Mouse (Mus musculus) kidney, postnatal 36 days (tissue): ENCODE measurements around the gene Tcte3.
"Not testable (repeated sequence)": the region's sequence is repeated elsewhere in the genome, so short reads cannot be mapped to it uniquely, and the experiment has no call there.

ENCODE experiments used
- DNase-seq, 2 experiments: peaks; one replicate each; pipeline ENCODE4 v3.0.0; 2021 to 2022; ENCODE audit warnings: mixed read lengths in 2 of 2

Tcte3 gene

DNA sequence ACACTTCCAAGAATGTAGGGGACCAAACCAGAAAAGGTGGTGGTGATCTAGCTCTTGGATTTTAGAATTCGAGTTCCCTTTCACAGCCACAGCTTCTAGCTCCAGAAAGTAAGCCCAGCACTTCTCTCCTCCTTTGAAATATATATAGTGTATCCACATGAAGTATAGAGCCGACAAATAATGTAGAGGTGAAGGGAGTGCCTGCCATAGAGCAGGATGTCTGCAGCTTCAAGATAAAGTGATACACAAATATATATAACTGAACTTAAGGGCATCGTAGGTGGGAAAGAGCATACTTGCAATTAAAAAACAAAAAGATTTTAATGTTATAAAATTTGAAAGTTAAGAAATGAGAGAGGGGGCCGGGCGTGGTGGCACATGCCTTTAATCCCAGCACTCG, 15.8 kb downstream of the Tcte3 start:
- DNase-seq = not testable (repeated sequence)

DNA sequence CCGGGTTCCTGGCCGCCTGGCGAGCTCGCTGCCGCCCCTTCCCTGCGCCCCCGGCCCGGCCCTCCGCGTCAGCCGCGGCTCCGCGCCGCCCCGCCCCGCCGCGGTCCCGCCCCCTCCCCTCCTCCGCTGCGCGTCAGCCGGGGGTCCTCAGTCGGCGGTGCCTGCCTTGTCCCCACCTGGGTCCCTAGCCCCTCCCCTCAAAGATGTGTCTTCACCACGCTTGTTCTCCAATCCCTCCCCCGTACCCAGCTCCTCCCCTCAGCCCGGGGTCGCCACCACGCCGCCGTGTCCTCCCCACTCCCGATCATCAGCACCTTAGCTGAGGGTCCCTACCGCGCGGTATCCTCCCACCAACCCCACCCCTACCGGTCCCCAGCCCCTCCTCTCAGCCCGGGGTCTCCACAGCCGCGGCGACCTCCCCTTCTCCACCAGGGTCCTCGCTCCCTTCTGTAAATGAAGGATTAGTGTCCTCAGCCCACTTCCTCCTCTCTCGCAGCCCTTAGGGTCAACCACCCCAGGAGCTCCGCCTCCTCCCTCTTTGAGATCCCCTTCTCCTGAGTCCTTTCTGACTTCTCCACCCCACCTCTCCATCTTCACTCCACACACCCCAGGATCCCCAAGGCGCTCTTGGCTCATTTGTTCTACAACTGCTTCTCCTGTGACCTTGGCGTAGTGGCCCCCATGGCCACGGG, 16.6 kb downstream of the Tcte3 start:
- DNase-seq = not testable (repeated sequence)

DNA sequence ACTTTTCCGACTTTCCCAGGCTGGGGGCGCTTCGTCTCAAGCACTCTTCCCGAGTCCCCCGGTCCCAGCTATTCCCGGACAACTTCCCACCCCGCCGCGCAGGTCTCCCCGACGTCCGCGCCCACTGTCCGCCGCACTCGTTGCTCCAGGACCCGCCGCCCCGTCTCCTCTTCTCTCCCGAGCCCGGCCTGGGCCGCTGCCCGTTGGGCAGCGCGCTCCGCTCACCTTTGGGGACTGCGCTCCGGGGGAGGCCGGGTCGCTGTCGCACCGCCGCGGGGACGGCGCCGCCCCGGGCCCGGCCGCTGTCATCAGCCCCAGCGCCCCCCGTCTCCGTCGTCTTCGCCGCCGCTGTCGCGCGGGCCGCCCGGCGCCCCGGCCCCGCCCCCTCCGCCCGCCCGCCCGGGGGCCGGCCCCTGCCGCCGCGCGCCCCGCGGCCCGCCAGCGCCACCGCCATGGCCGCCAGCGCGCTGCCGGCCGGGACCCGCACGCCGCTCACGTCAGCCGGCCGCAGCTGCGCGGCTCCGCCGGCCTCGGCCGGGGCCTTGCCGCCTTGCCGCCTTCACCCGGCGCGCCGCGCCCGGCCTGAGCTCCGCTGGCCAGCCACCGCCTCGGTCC, 17.3 kb downstream of the Tcte3 start:
- not testable (repeated sequence) for DNase-seq

DNA sequence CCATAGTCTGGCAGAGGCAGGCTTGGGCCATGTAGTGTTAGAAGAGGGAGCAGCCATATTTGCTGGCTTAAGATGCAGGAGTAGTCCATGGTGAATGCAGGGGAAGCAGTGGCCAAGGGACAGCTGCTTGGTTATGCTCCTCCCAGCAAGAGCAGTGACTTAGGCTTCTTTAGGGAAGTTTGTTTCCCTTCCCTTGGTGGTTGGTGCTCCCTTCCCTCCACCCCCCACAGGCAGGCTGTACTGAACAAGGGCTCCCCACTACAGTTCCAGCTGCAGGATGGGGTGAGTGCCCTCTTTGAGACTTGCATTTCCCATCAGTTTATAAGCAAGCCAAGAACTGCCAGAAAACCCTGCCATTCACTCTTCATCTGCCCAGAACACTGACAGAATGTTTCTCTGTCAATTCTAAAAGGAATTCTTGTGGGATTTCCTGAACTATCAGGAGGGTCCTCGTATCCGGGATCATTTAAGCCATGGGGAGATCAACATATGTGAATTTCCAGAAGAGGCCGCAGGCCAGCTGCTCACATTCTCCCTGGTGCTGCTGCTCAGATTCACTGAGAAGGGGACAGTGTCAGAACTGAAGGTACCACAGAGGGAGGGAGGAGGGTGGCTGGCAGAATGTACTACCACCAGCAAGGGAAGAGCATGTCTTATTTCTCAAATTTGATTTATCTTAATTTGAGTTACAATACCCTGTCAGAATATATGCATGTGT, 19.6 kb downstream of the Tcte3 start:
- peak in 1 of 2 experiments; percentile 17 for DNase-seq

DNA sequence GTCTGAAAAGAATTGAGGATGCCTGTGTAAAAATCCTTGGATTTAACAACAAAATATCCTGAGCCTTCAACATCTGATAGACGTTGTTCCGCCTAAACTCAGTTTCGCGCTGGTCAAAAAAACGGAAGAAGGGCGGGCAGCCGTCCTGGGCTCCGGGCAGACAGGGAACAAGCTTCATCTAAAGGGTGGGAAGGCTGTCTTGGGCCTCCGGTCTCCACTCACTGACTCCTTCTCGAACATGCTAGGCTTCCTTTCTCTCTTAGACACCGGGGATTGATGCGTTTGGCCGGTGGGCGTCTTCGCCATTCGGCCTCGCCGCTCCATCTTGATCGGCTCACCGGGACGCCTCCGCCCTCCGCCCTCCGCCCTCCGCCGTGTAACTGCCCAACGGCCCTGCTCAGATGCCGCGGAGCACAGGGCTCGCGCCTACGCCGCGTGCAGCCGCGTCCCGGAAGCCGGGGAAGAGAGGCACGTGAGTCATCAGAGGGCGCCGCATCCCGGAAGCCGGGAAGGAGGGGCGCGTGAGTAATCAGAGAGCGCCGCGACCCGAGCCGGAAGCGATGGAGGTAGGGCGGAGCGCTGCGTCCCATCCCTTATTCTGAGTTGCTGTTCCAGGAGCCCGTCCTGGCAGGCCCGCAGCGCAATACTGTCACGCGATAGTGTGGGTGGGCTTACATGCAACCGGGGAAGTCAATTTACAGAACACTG, 31.4 kb downstream of the Tcte3 start, which contains the start of gene Gm3435:
Gene Gm3435, plus strand, starts transcription at position 471 of the 708 bp plus-strand sequence.
- not testable (repeated sequence) for DNase-seq

DNA sequence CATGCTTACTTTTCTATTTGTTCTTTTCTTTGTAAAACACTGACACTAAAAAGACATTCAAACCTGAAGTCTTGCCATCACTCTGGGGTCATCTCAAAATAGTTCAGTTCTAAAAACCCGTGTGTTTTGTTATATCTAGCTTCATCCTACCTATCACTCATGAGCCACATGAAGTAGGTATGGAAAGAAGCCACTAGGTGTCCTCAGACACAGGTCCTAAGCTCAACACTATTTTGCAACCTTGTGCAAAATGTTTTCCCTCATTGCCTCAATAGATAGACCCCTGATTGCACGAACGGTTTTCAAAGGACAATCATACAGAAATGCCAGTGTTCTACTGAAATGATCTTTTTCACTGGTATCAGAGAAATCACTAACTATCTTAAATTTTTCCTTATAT, 32.2 kb downstream of the Tcte3 start:
- DNase-seq = not testable (repeated sequence)

DNA sequence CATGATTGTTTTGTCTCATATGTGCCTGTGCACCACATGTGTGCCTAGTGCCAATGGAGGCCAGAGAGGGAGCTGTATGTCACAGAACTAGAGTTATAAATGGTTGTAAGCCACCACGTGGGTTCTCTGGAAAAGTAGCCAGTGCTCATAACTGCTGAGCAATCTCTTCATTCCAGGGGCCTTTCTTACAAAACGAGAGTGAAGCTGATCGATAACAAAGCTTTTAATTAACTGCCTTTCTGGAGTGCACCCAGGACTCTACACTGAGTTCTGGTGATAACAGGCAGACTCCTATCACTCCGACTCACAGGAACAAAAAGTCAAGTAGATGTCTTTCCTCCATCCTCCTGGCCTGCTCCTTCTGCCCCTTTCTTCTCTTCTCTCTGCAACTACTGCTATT, 41.2 kb downstream of the Tcte3 start:
- not testable (repeated sequence) for DNase-seq

DNA sequence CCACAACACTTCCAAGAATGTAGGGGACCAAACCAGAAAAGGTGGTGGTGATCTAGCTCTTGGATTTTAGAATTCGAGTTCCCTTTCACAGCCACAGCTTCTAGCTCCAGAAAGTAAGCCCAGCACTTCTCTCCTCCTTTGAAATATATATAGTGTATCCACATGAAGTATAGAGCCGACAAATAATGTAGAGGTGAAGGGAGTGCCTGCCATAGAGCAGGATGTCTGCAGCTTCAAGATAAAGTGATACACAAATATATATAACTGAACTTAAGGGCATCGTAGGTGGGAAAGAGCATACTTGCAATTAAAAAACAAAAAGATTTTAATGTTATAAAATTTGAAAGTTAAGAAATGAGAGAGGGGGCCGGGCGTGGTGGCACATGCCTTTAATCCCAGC, 47.1 kb downstream of the Tcte3 start:
- not testable (repeated sequence) for DNase-seq

DNA sequence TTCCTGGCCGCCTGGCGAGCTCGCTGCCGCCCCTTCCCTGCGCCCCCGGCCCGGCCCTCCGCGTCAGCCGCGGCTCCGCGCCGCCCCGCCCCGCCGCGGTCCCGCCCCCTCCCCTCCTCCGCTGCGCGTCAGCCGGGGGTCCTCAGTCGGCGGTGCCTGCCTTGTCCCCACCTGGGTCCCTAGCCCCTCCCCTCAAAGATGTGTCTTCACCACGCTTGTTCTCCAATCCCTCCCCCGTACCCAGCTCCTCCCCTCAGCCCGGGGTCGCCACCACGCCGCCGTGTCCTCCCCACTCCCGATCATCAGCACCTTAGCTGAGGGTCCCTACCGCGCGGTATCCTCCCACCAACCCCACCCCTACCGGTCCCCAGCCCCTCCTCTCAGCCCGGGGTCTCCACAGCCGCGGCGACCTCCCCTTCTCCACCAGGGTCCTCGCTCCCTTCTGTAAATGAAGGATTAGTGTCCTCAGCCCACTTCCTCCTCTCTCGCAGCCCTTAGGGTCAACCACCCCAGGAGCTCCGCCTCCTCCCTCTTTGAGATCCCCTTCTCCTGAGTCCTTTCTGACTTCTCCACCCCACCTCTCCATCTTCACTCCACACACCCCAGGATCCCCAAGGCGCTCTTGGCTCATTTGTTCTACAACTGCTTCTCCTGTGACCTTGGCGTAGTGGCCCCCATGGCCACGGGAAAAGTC, 48.0 kb downstream of the Tcte3 start:
- not testable (repeated sequence) for DNase-seq

DNA sequence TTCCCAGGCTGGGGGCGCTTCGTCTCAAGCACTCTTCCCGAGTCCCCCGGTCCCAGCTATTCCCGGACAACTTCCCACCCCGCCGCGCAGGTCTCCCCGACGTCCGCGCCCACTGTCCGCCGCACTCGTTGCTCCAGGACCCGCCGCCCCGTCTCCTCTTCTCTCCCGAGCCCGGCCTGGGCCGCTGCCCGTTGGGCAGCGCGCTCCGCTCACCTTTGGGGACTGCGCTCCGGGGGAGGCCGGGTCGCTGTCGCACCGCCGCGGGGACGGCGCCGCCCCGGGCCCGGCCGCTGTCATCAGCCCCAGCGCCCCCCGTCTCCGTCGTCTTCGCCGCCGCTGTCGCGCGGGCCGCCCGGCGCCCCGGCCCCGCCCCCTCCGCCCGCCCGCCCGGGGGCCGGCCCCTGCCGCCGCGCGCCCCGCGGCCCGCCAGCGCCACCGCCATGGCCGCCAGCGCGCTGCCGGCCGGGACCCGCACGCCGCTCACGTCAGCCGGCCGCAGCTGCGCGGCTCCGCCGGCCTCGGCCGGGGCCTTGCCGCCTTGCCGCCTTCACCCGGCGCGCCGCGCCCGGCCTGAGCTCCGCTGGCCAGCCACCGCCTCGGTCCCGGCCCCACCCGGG, 48.7 kb downstream of the Tcte3 start:
- not testable (repeated sequence) for DNase-seq

DNA sequence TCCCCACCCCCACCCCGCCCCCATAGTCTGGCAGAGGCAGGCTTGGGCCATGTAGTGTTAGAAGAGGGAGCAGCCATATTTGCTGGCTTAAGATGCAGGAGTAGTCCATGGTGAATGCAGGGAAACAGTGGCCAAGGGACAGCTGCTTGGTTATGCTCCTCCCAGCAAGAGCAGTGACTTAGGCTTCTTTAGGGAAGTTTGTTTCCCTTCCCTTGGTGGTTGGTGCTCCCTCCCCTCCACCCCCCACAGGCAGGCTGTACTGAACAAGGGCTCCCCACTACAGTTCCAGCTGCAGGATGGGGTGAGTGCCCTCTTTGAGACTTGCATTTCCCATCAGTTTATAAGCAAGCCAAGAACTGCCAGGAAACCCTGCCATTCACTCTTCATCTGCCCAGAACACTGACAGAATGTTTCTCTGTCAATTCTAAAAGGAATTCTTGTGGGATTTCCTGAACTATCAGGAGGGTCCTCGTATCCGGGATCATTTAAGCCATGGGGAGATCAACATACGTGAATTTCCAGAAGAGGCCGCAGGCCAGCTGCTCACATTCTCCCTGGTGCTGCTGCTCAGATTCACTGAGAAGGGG, 51.1 kb downstream of the Tcte3 start:
- peak in 1 of 2 experiments; percentile 0 for DNase-seq

DNA sequence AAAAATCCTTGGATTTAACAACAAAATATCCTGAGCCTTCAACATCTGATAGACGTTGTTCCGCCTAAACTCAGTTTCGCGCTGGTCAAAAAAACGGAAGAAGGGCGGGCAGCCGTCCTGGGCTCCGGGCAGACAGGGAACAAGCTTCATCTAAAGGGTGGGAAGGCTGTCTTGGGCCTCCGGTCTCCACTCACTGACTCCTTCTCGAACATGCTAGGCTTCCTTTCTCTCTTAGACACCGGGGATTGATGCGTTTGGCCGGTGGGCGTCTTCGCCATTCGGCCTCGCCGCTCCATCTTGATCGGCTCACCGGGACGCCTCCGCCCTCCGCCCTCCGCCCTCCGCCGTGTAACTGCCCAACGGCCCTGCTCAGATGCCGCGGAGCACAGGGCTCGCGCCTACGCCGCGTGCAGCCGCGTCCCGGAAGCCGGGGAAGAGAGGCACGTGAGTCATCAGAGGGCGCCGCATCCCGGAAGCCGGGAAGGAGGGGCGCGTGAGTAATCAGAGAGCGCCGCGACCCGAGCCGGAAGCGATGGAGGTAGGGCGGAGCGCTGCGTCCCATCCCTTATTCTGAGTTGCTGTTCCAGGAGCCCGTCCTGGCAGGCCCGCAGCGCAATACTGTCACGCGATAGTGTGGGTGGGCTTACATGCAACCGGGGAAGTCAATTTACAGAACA, 62.8 kb downstream of the Tcte3 start, which contains the start of the genes 9030025P20Rik and Gm3417:
Gene 9030025P20Rik, plus strand, starts transcription at position 107 of the 677 bp plus-strand sequence.
Gene Gm3417, minus strand, starts transcription at position 429 of the 677 bp plus-strand sequence.
- not testable (repeated sequence) for DNase-seq

DNA sequence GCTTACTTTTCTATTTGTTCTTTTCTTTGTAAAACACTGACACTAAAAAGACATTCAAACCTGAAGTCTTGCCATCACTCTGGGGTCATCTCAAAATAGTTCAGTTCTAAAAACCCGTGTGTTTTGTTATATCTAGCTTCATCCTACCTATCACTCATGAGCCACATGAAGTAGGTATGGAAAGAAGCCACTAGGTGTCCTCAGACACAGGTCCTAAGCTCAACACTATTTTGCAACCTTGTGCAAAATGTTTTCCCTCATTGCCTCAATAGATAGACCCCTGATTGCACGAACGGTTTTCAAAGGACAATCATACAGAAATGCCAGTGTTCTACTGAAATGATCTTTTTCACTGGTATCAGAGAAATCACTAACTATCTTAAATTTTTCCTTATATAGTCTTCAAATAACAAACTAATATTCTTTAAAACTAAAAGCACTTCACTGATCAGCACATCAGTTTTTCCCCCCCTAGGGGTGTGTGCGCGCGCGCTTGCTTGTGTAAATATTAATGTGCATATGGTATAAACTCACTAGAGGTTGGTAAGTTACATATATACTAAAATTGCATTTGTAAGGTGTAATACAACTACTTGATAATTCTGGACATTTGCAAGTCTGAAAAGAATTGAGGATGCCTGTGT, 63.4 kb downstream of the Tcte3 start:
- not testable (repeated sequence) for DNase-seq
